Mouse (Mus musculus): ENCODE data around the gene Chst5.
"Not testable (repeated sequence)": the region's sequence is repeated elsewhere in the genome, so short reads cannot be mapped to it uniquely, and the experiment has no call there.

The Chst5 gene

GRCm38 (mm10) chr8:111871278-111871677 lies 39.0 kb downstream of the Chst5 start:
- no peak for DNase-seq (ENCODE audit: low spot score)

GRCm38 (mm10) chr8:111870379-111870778 lies 39.9 kb downstream of the Chst5 start:
- no peak for DNase-seq (ENCODE audit: low spot score)

GRCm38 (mm10) chr8:111868664-111869063 lies 41.6 kb downstream of the Chst5 start:
- no peak for DNase-seq (ENCODE audit: low spot score)

- DNase-seq (ENCODE audit: low spot score), result peak; percentile 57
Measured at GRCm38 (mm10) chr8:111865857-111866256, 44.4 kb downstream of the Chst5 start.

GRCm38 (mm10) chr8:111865130-111865852 lies 45.0 kb downstream of the Chst5 start:
- DNase-seq (ENCODE audit: low spot score), result no peak

GRCm38 (mm10) chr8:111864648-111865047 lies 45.6 kb downstream of the Chst5 start:
- no peak for DNase-seq (ENCODE audit: low spot score)

- no peak for DNase-seq (ENCODE audit: low spot score)
Measured at GRCm38 (mm10) chr8:111863280-111863679, 47.0 kb downstream of the Chst5 start.

- peak; percentile 39 for DNase-seq (ENCODE audit: low spot score)
Measured at GRCm38 (mm10) chr8:111855977-111856376, 54.3 kb downstream of the Chst5 start.

- peak; percentile 98 for DNase-seq (ENCODE audit: low spot score)
Measured at GRCm38 (mm10) chr8:111853861-111854501, 56.3 kb downstream of the Chst5 start, which contains the start of gene Cfdp1. Gene Cfdp1, minus strand, starts transcription at chr8:111854291.

- not testable (repeated sequence) for DNase-seq (ENCODE audit: low spot score)
Measured at GRCm38 (mm10) chr8:111853219-111853618, 57.0 kb downstream of the Chst5 start.

GRCm38 (mm10) chr8:111846746-111847145 lies 63.5 kb downstream of the Chst5 start:
- DNase-seq (ENCODE audit: low spot score), result no peak
